Mouse (Mus musculus): ENCODE data around the gene Gpr180. TPM values are rescaled to one million over a fixed set of nuclear protein-coding genes. Genes with fewer than 3 reads are reported as not detected.

Gene Gpr180
- polyA plus RNA-seq, 1 experiment from 2014 or later, result 30.0 TPM

DNA sequence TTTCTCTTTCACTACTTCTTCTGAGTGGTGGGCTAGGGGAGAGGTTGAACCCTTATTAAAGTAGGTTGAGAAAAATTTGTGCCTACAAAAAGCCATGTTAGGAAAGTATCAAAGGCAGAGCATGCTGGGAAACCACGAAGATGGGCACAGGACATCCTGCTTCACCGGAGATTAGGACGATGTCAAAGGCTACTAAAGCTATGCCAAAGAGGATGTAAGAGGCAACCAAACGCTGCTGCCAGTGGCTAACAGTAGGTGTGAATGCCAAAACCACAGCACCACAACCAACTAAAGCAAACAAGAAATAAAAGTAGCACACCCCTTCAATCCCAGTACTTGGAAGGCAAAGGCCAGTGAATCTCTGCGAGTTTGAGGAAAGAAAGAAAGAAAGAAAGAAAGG, 12.8 kb upstream of the Gpr180 start:
- WGBS, result 92% methylated on average over 5 of the region's 5 CpGs
- Histone ChIP-seq H3K9ac (ENCODE audit: low read length) (no peak overlapping the region), H3K36me3 (ENCODE audit: control insufficient read depth, insufficient read depth, low read length) (peaks cover 76% of the 10 kb centered on the region)

GRCm38 (mm10) chr14:118124771-118125170, 12.2 kb upstream of the Gpr180 start:
- Histone ChIP-seq H3K4me3 (ENCODE audit: low read depth, low read length) (no peak overlapping the region), H3K27ac (ENCODE audit: low read depth, low read length) (no peak overlapping the region), H3K9ac (ENCODE audit: low read length) (no peak overlapping the region), H3K4me2 (ENCODE audit: low read length) (no peak overlapping the region), H3K36me3 (ENCODE audit: control insufficient read depth, insufficient read depth, low read length) (peaks cover 74% of the 10 kb centered on the region), H3K27me3 (replicated peaks; ENCODE audit: control insufficient read depth, insufficient read depth, low read length) (no peaks in the 10 kb centered on the region), H3K4me1 (ENCODE audit: control insufficient read depth, insufficient read depth, low read length) (no peaks in the 10 kb centered on the region), H3K9me3 (replicated peaks; ENCODE audit: control insufficient read depth, low read length) (no peaks in the 10 kb centered on the region)
- WGBS, result 89% methylated on average over 4 of the region's 4 CpGs
- no peak for DNase-seq (ENCODE audit: low spot score)
- ATAC-seq, result no peak

More for the DNA sequence above, 12.8 kb upstream of the Gpr180 start:
- DNase-seq (ENCODE audit: low spot score) (no peak), ATAC-seq (no peak)
- Histone ChIP-seq H3K4me2 (ENCODE audit: low read length) (no peak overlapping the region), H3K4me1 (ENCODE audit: control insufficient read depth, insufficient read depth, low read length) (no peaks in the 10 kb centered on the region), H3K27me3 (replicated peaks; ENCODE audit: control insufficient read depth, insufficient read depth, low read length) (no peaks in the 10 kb centered on the region), H3K27ac (ENCODE audit: low read depth, low read length) (no peak overlapping the region), H3K9me3 (replicated peaks; ENCODE audit: control insufficient read depth, low read length) (no peaks in the 10 kb centered on the region), H3K4me3 (ENCODE audit: low read depth, low read length) (no peak overlapping the region)

DNA sequence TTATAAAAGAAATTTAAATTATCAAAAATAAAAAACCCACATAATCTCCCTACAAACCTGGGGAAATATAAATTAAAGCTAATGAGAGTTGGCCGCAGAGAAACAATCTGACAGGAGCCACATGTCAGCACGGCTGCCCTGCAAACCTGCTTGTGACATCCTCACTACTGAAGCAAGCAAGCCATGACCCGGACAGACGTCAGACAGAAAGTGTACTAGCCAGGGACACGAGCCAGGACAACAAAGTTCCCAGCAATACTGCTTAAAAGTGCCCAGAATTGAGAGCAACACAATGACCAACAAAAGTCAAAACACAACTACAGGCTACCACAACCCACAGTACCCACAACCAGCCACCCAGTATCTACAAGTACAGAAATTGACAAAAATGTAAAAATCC, 10.7 kb upstream of the Gpr180 start:
- Histone ChIP-seq H3K36me3 (ENCODE audit: control insufficient read depth, insufficient read depth, low read length) (peaks cover 59% of the 10 kb centered on the region), H3K27ac (ENCODE audit: low read depth, low read length) (no peak overlapping the region), H3K4me3 (ENCODE audit: low read depth, low read length) (no peak overlapping the region), H3K9me3 (replicated peaks; ENCODE audit: control insufficient read depth, low read length) (no peaks in the 10 kb centered on the region), H3K27me3 (replicated peaks; ENCODE audit: control insufficient read depth, insufficient read depth, low read length) (no peaks in the 10 kb centered on the region), H3K4me1 (ENCODE audit: control insufficient read depth, insufficient read depth, low read length) (no peaks in the 10 kb centered on the region), H3K4me2 (ENCODE audit: low read length) (no peak overlapping the region), H3K9ac (ENCODE audit: low read length) (no peak overlapping the region)
- WGBS, result 92% methylated on average over 5 of the region's 5 CpGs
- ATAC-seq, result no peak
- no peak for DNase-seq (ENCODE audit: low spot score)

- no peak for DNase-seq (ENCODE audit: low spot score)
- Histone ChIP-seq H3K4me3 (ENCODE audit: low read depth, low read length) (peak overlapping the region; percentile 56), H3K4me1 (ENCODE audit: control insufficient read depth, insufficient read depth, low read length) (peaks cover 10% of the 10 kb centered on the region), H3K9me3 (replicated peaks; ENCODE audit: control insufficient read depth, low read length) (no peaks in the 10 kb centered on the region), H3K36me3 (ENCODE audit: control insufficient read depth, insufficient read depth, low read length) (peaks cover 29% of the 10 kb centered on the region), H3K27me3 (replicated peaks; ENCODE audit: control insufficient read depth, insufficient read depth, low read length) (no peaks in the 10 kb centered on the region; the same call in 1 of the 2 replicates), H3K4me2 (ENCODE audit: low read length) (peak overlapping the region; percentile 79), H3K27ac (ENCODE audit: low read depth, low read length) (no peak overlapping the region), H3K9ac (ENCODE audit: low read length) (peak overlapping the region; percentile 68; the same call in 1 of the 2 replicates)
- ATAC-seq, result no peak
- WGBS, result 87% methylated on average over 7 of the region's 7 CpGs
These were observed 5.5 kb upstream of the Gpr180 start for GRCm38 (mm10) chr14:118131472-118131871.

DNA sequence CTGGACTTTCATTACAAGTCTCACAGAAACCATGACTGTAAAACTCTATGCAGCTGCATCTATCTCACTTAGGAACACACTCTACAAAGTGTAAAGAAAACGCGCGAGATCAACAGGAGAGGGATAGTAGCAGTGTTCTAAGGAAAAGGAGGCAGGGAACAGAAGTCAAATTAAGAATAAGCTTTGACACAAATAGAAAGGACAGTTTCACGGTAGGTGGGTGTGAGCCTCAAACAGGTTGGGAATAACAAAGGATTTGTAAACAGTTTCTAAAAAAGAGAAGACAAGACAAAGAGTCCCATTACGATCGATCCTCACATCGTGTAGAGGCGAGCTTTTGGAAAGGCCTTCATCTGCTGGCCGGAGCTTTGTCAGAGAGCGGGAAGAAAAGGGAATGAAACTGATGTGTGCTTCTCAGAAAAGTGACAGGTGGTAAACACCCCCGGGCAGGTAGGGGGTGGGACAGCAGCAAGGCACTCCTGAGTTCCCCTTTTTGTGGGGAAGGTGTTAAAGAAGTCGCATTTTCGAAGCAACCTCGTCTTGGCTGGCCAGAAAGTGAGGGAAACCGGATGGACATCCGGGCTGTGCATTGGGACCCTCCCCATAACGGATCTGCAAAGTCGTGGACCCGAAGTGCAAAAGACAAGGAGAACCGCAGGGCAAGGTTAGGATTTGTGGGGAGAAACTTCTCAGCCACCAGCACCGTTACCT, 4.9 kb upstream of the Gpr180 start:
- Histone ChIP-seq H3K9me3 (replicated peaks; ENCODE audit: control insufficient read depth, low read length) (no peaks in the 10 kb centered on the region), H3K4me2 (ENCODE audit: low read length) (peak overlapping the region; percentile 79), H3K27me3 (replicated peaks; ENCODE audit: control insufficient read depth, insufficient read depth, low read length) (no peaks in the 10 kb centered on the region; the same call in 1 of the 2 replicates), H3K4me1 (ENCODE audit: control insufficient read depth, insufficient read depth, low read length) (peaks cover 10% of the 10 kb centered on the region), H3K36me3 (ENCODE audit: control insufficient read depth, insufficient read depth, low read length) (peaks cover 23% of the 10 kb centered on the region), H3K9ac (ENCODE audit: low read length) (peak overlapping the region; percentile 68), H3K4me3 (ENCODE audit: low read depth, low read length) (peak overlapping the region; percentile 56), H3K27ac (ENCODE audit: low read depth, low read length) (no peak overlapping the region; the same call in 1 of the 2 replicates)
- DNase-seq (ENCODE audit: low spot score) (no peak), ATAC-seq (peak; percentile 10)
- 15% methylated on average over 21 of the region's 21 CpGs for WGBS

DNA sequence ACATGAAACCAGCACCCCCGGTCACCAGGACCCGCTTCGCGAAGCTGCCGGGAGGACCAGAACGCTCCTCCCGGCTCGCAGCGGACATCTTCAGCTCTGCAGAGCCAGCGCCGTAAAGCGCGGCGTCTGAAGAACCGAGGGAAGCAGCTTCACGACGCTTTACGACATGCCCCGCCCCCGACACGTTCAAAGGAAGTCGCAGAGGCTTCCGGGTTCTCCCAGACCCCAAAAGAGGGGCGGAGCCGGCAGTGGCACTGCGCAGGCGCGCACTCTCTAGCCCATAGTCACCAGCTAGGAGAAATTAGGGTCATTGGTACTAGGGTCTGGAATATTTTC, 4.3 kb upstream of the Gpr180 start, which contains the start of gene Tgds:
Gene Tgds, minus strand, starts transcription at position 114 of the 336 bp plus-strand sequence.
- Histone ChIP-seq H3K27ac (ENCODE audit: low read depth, low read length) (no peak within 1 kb of the TSS; the same call in 1 of the 2 replicates), H3K4me3 (ENCODE audit: low read depth, low read length) (peak within 1 kb of the TSS; percentile 56), H3K9me3 (replicated peaks; ENCODE audit: control insufficient read depth, low read length) (no peaks in the 10 kb centered on the region), H3K36me3 (ENCODE audit: control insufficient read depth, insufficient read depth, low read length) (peaks cover 17% of the 10 kb centered on the region), H3K4me1 (ENCODE audit: control insufficient read depth, insufficient read depth, low read length) (peaks cover 11% of the 10 kb centered on the region), H3K9ac (ENCODE audit: low read length) (peak within 1 kb of the TSS; percentile 68), H3K27me3 (replicated peaks; ENCODE audit: control insufficient read depth, insufficient read depth, low read length) (no peaks in the 10 kb centered on the region; the same call in 1 of the 2 replicates), H3K4me2 (ENCODE audit: low read length) (peak within 1 kb of the TSS; percentile 79)
- DNase-seq (ENCODE audit: low spot score) (peak; percentile 100), ATAC-seq (peak; percentile 82)
- WGBS, result under 1% methylated on average over 27 of the region's 28 CpGs

DNA sequence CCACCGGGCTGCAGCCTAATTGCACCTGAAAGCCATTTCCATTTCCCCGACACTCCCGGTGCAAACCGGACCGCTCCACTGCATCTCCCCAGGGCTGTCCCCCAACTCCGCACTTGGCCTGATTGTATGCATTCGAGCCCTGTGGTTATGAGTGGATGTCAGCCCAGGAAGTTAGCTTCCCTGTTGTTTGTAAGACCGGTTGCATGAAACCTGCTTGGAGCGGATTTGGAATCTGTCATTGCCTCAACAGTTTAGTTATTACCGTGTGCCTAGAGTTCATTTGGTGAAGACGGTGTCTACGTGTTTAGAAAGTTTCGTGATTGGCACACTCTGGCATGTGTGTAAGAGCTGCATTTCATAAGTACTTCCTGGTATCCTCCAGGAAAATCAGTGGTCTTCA, 529 bp downstream of the Gpr180 start:
- Histone ChIP-seq H3K4me2 (ENCODE audit: low read length) (peak overlapping the region; percentile 84), H3K9ac (ENCODE audit: low read length) (peak overlapping the region; percentile 90), H3K4me3 (ENCODE audit: low read depth, low read length) (peak overlapping the region; percentile 83), H3K27me3 (replicated peaks; ENCODE audit: control insufficient read depth, insufficient read depth, low read length) (no peaks in the 10 kb centered on the region; the same call in 1 of the 2 replicates), H3K9me3 (replicated peaks; ENCODE audit: control insufficient read depth, low read length) (no peaks in the 10 kb centered on the region), H3K36me3 (ENCODE audit: control insufficient read depth, insufficient read depth, low read length) (peaks cover 23% of the 10 kb centered on the region), H3K27ac (ENCODE audit: low read depth, low read length) (peak overlapping the region; percentile 21), H3K4me1 (ENCODE audit: control insufficient read depth, insufficient read depth, low read length) (peaks cover 11% of the 10 kb centered on the region)
- WGBS, result 1% methylated on average over 13 of the region's 13 CpGs
- DNase-seq (ENCODE audit: low spot score), result peak; percentile 45
- ATAC-seq, result peak; percentile 27

GRCm38 (mm10) chr14:118142283-118142682, 5.3 kb downstream of the Gpr180 start:
- no peak overlapping the region for H3K9ac ChIP-seq (ENCODE audit: low read length)
- no peak for DNase-seq (ENCODE audit: low spot score)
- peaks cover 23% of the 10 kb centered on the region for H3K36me3 ChIP-seq (ENCODE audit: control insufficient read depth, insufficient read depth, low read length)
- no peak overlapping the region for H3K4me3 ChIP-seq (ENCODE audit: low read depth, low read length)
- H3K4me2 ChIP-seq (ENCODE audit: low read length), result no peak overlapping the region
- H3K9me3 ChIP-seq (replicated peaks; ENCODE audit: control insufficient read depth, low read length), result no peaks in the 10 kb centered on the region
- H3K4me1 ChIP-seq (ENCODE audit: control insufficient read depth, insufficient read depth, low read length), result peaks cover 7% of the 10 kb centered on the region
- no peak for ATAC-seq
- no peaks in the 10 kb centered on the region for H3K27me3 ChIP-seq (replicated peaks; ENCODE audit: control insufficient read depth, insufficient read depth, low read length)
- WGBS, result 88% methylated on average over 5 of the region's 5 CpGs
- H3K27ac ChIP-seq (ENCODE audit: low read depth, low read length), result no peak overlapping the region

- Histone ChIP-seq H3K36me3 (ENCODE audit: control insufficient read depth, insufficient read depth, low read length) (peaks cover 13% of the 10 kb centered on the region; the same call in 1 of the 2 replicates), H3K9me3 (replicated peaks; ENCODE audit: control insufficient read depth, low read length) (no peaks in the 10 kb centered on the region), H3K4me1 (ENCODE audit: control insufficient read depth, insufficient read depth, low read length) (no peaks in the 10 kb centered on the region), H3K27me3 (replicated peaks; ENCODE audit: control insufficient read depth, insufficient read depth, low read length) (no peaks in the 10 kb centered on the region), H3K4me3 (ENCODE audit: low read depth, low read length) (no peak overlapping the region), H3K9ac (ENCODE audit: low read length) (no peak overlapping the region), H3K27ac (ENCODE audit: low read depth, low read length) (no peak overlapping the region), H3K4me2 (ENCODE audit: low read length) (no peak overlapping the region)
- WGBS, result 94% methylated on average over 13 of the region's 13 CpGs
- DNase-seq (ENCODE audit: low spot score), result no peak
- ATAC-seq, result no peak
These were observed 11.1 kb downstream of the Gpr180 start for GRCm38 (mm10) chr14:118148046-118148445.
